Mouse (Mus musculus): ENCODE results near the gene Ube2v1. TPM values are rescaled to one million over a fixed set of nuclear protein-coding genes. Genes with fewer than 3 reads are reported as not detected.

Ube2v1 gene
- polyA plus RNA-seq, 1 experiment = 34.4 TPM

GRCm38 (mm10) chr2:167629665-167630209 is 2.2 kb downstream of the Ube2v1 start:
- Histone ChIP-seq H3K36me3 (ENCODE audit: control insufficient read depth) (peaks cover 67% of the 10 kb centered on the region), H3K4me3 (replicated peaks) (peak overlapping the region; percentile 90), H3K9me3 (ENCODE audit: control insufficient read depth, low read length) (no peaks in the 10 kb centered on the region), H3K4me1 (ENCODE audit: control insufficient read depth) (peaks cover 86% of the 10 kb centered on the region), H3K27me3 (ENCODE audit: control insufficient read depth) (no peaks in the 10 kb centered on the region)
- TF ChIP-seq TAL1 (IDR thresholded peaks at IDR 0.05; ENCODE audit: low read length) = no peak

GRCm38 (mm10) chr2:167628872-167629271 is 3.0 kb downstream of the Ube2v1 start:
- Histone ChIP-seq H3K36me3 (ENCODE audit: control insufficient read depth) (peaks cover 73% of the 10 kb centered on the region), H3K27me3 (ENCODE audit: control insufficient read depth) (no peaks in the 10 kb centered on the region), H3K4me1 (ENCODE audit: control insufficient read depth) (peaks cover 81% of the 10 kb centered on the region), H3K9me3 (ENCODE audit: control insufficient read depth, low read length) (no peaks in the 10 kb centered on the region), H3K4me3 (replicated peaks) (peak overlapping the region; percentile 90)
- TF ChIP-seq TAL1 (IDR thresholded peaks at IDR 0.05; ENCODE audit: low read length) = peak; percentile 99
- TF ChIP-seq GATA1 (IDR thresholded peaks at IDR 0.05; ENCODE audit: low read length) = peak; percentile 98

- no peaks in the 10 kb centered on the region for H3K9me3 ChIP-seq (ENCODE audit: control insufficient read depth, low read length)
- peak overlapping the region; percentile 90 for H3K4me3 ChIP-seq (replicated peaks)
- peaks cover 84% of the 10 kb centered on the region for H3K36me3 ChIP-seq (ENCODE audit: control insufficient read depth)
- no peaks in the 10 kb centered on the region for H3K27me3 ChIP-seq (ENCODE audit: control insufficient read depth)
- H3K4me1 ChIP-seq (ENCODE audit: control insufficient read depth) = peaks cover 79% of the 10 kb centered on the region
- TF ChIP-seq GATA1 (IDR thresholded peaks at IDR 0.05; ENCODE audit: low read length) (no peak), TAL1 (IDR thresholded peaks at IDR 0.05; ENCODE audit: low read length) (no peak)
These were observed 4.9 kb downstream of the Ube2v1 start for GRCm38 (mm10) chr2:167627019-167627418.

- Histone ChIP-seq H3K4me3 (replicated peaks) (peak overlapping the region; percentile 2), H3K9me3 (ENCODE audit: control insufficient read depth, low read length) (no peaks in the 10 kb centered on the region), H3K4me1 (ENCODE audit: control insufficient read depth) (peaks cover 90% of the 10 kb centered on the region), H3K27me3 (ENCODE audit: control insufficient read depth) (no peaks in the 10 kb centered on the region), H3K36me3 (ENCODE audit: control insufficient read depth) (peaks cover 95% of the 10 kb centered on the region)
- no peak for TF ChIP-seq GATA1 (IDR thresholded peaks at IDR 0.05; ENCODE audit: low read length)
- no peak for TF ChIP-seq TAL1 (IDR thresholded peaks at IDR 0.05; ENCODE audit: low read length)
These were observed 6.2 kb downstream of the Ube2v1 start for GRCm38 (mm10) chr2:167625670-167626069.

- Histone ChIP-seq H3K4me3 (replicated peaks) (no peak overlapping the region), H3K4me1 (ENCODE audit: control insufficient read depth) (peaks cover 86% of the 10 kb centered on the region), H3K27me3 (ENCODE audit: control insufficient read depth) (no peaks in the 10 kb centered on the region), H3K36me3 (ENCODE audit: control insufficient read depth) (peaks cover 95% of the 10 kb centered on the region), H3K9me3 (ENCODE audit: control insufficient read depth, low read length) (no peaks in the 10 kb centered on the region)
- TF ChIP-seq GATA1 (IDR thresholded peaks at IDR 0.05; ENCODE audit: low read length) = no peak
- TF ChIP-seq TAL1 (IDR thresholded peaks at IDR 0.05; ENCODE audit: low read length) = no peak; the same call in 2 of the 3 replicates
These were observed 7.4 kb downstream of the Ube2v1 start for GRCm38 (mm10) chr2:167624368-167625075.

GRCm38 (mm10) chr2:167622965-167623364 is 8.9 kb downstream of the Ube2v1 start:
- Histone ChIP-seq H3K36me3 (ENCODE audit: control insufficient read depth) (peaks cover 94% of the 10 kb centered on the region), H3K4me3 (replicated peaks) (no peak overlapping the region)
- TF ChIP-seq TAL1 (IDR thresholded peaks at IDR 0.05; ENCODE audit: low read length) = no peak
- no peak for TF ChIP-seq GATA1 (IDR thresholded peaks at IDR 0.05; ENCODE audit: low read length)

GRCm38 (mm10) chr2:167622352-167622751 is 9.5 kb downstream of the Ube2v1 start:
- Histone ChIP-seq H3K4me1 (ENCODE audit: control insufficient read depth) (peaks cover 78% of the 10 kb centered on the region), H3K4me3 (replicated peaks) (no peak overlapping the region), H3K9me3 (ENCODE audit: control insufficient read depth, low read length) (no peaks in the 10 kb centered on the region), H3K27me3 (ENCODE audit: control insufficient read depth) (no peaks in the 10 kb centered on the region), H3K36me3 (ENCODE audit: control insufficient read depth) (peaks cover 94% of the 10 kb centered on the region)
- TF ChIP-seq GATA1 (IDR thresholded peaks at IDR 0.05; ENCODE audit: low read length) (no peak), TAL1 (IDR thresholded peaks at IDR 0.05; ENCODE audit: low read length) (no peak)

More at GRCm38 (mm10) chr2:167622965-167623364, 8.9 kb downstream of the Ube2v1 start:
- H3K4me1 ChIP-seq (ENCODE audit: control insufficient read depth) = peaks cover 83% of the 10 kb centered on the region
- no peaks in the 10 kb centered on the region for H3K27me3 ChIP-seq (ENCODE audit: control insufficient read depth)
- H3K9me3 ChIP-seq (ENCODE audit: control insufficient read depth, low read length) = no peaks in the 10 kb centered on the region

DNA sequence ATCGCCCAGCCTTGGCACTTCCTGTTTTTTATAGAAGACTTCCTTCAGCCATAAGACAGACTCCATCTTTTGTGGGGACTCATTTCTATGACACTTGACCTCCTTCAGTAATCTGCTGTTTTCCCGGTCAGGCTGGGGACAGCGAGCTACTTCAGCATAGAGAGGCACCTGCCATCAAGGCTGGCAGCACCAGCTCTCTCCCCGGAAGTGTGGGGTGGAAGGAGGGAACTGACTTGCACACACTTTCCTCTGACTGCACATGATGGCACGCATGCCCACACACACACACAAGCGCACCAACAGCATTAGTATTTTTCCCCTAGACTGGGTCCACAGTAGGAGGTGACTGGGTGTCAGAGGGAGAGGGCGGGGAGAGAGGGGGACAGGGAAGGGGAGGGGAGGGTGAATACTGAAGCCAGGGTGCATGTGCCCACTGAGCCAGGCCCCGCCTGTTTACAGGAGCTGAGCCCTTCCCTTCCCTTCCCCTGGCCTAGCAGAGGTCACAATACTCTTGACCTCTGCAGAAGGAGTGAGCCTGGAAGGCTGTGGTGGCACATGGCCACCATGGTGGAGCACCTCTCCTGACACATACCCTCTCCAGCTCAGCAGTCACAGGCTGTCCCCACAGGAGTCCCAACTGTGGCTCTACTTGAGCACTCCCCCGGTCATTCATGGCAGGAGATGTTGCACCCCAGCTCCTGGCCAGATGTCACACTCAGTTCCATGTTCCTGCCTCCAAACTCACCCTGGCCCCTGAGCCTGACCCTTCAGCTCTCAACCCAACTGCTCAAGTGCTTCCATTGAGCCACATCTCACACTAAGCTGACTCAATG is 10.4 kb downstream of the Ube2v1 start:
- no peaks in the 10 kb centered on the region for H3K9me3 ChIP-seq (ENCODE audit: control insufficient read depth, low read length)
- H3K4me1 ChIP-seq (ENCODE audit: control insufficient read depth) = peaks cover 74% of the 10 kb centered on the region
- peaks cover 94% of the 10 kb centered on the region for H3K36me3 ChIP-seq (ENCODE audit: control insufficient read depth)
- no peak overlapping the region for H3K4me3 ChIP-seq (replicated peaks)
- TF ChIP-seq GATA1 (IDR thresholded peaks at IDR 0.05; ENCODE audit: low read length) = no peak
- no peak for TF ChIP-seq TAL1 (IDR thresholded peaks at IDR 0.05; ENCODE audit: low read length)
- no peaks in the 10 kb centered on the region for H3K27me3 ChIP-seq (ENCODE audit: control insufficient read depth)

- TF ChIP-seq TAL1 (IDR thresholded peaks at IDR 0.05; ENCODE audit: low read length) = no peak
- TF ChIP-seq GATA1 (IDR thresholded peaks at IDR 0.05; ENCODE audit: low read length) = no peak
- Histone ChIP-seq H3K4me3 (replicated peaks) (no peak overlapping the region), H3K36me3 (ENCODE audit: control insufficient read depth) (peaks cover 99% of the 10 kb centered on the region), H3K4me1 (ENCODE audit: control insufficient read depth) (peaks cover 55% of the 10 kb centered on the region), H3K9me3 (ENCODE audit: control insufficient read depth, low read length) (peaks cover 18% of the 10 kb centered on the region), H3K27me3 (ENCODE audit: control insufficient read depth) (no peaks in the 10 kb centered on the region)
These were observed 14.4 kb downstream of the Ube2v1 start for GRCm38 (mm10) chr2:167617472-167617871.

Measured in erythroblast, embryonic 14.5 days (primary cell).